In genomic region chr5:42412296-42412695, GRCm38 (mm10) we compare ENCODE assay signal across 8 mouse cellular contexts.
DNase-seq lines count a peak whose midpoint lies in the region; ATAC-seq and TF ChIP-seq lines count a peak whose summit lies in the region.
"Had no signal": no experiment of that assay in that cellular context is flagged by ENCODE, and none has a peak within 500 bp of the region (broad histone marks: within the 10 kb centered on the region; RNA-seq: fewer than 3 reads in every experiment).

No protein-coding gene starts in this region.

- no peaks in the 10 kb centered on the region for H3K9me3 ChIP-seq in kidney, embryonic 15.5 days (replicated peaks)
- no peaks in the 10 kb centered on the region for H3K9me3 ChIP-seq in G1E (replicated peaks)
- no peaks in the 10 kb centered on the region for H3K9me3 ChIP-seq in forebrain, embryonic 16.5 days (ENCODE audit: control insufficient read depth, low read length)
- H3K9me3 ChIP-seq: stomach, embryonic 15.5 days had no signal

- WGBS in kidney, embryonic 15.5 days: 18% methylated on average over 1 of the region's 1 CpGs
- 18% methylated on average over 1 of the region's 1 CpGs for WGBS in forebrain, embryonic 16.5 days

- H3K36me3 ChIP-seq in kidney, embryonic 15.5 days: no peaks in the 10 kb centered on the region
- no peaks in the 10 kb centered on the region for H3K36me3 ChIP-seq in G1E (replicated peaks)
- no peaks in the 10 kb centered on the region for H3K36me3 ChIP-seq in forebrain, embryonic 16.5 days (ENCODE audit: control insufficient read depth, insufficient read depth)
- H3K36me3 ChIP-seq: stomach, embryonic 15.5 days had no signal

- H3K4me2 ChIP-seq in kidney, embryonic 15.5 days: no peak overlapping the region
- H3K4me2 ChIP-seq in forebrain, embryonic 16.5 days (ENCODE audit: low read length): no peak overlapping the region
- H3K4me2 ChIP-seq: stomach, embryonic 15.5 days had no signal

- no peak for TF ChIP-seq CTCF in G1E (IDR thresholded peaks at IDR 0.05; ENCODE audit: low read depth, low read length)

- peak; percentile 4 to 5 for DNase-seq in kidney, postnatal 36 days
- DNase-seq in A20 (ENCODE audit: low read depth, low spot score) (peak; percentile 4), G1E (ENCODE audit: low spot score) (no peak)
- no peak for DNase-seq in yolk sac, embryonic 10.5 days (ENCODE audit: low spot score)
- no peak for DNase-seq in layer of hippocampus, postnatal 36 days

- no peak for ATAC-seq in kidney, embryonic 15.5 days (replicated peaks; ENCODE audit: low FRiP score)
- peak; percentile 54; the same call in 1 of the 2 replicates for ATAC-seq in G1E (ENCODE audit: extremely low read depth, insufficient number of reproducible peaks, low FRiP score, poor library complexity, severe bottlenecking)
- peak; percentile 63; the same call in 1 of the 2 replicates for ATAC-seq in forebrain, embryonic 16.5 days

- no peaks in the 10 kb centered on the region for H3K27me3 ChIP-seq in kidney, embryonic 15.5 days
- no peaks in the 10 kb centered on the region for H3K27me3 ChIP-seq in G1E (ENCODE audit: insufficient read depth, low read length)
- H3K27me3 ChIP-seq in forebrain, embryonic 16.5 days (replicated peaks; ENCODE audit: control insufficient read depth, insufficient read depth, low read length): no peaks in the 10 kb centered on the region
- H3K27me3 ChIP-seq: stomach, embryonic 15.5 days had no signal

- no peak overlapping the region for H3K27ac ChIP-seq in kidney, embryonic 15.5 days
- no peak overlapping the region for H3K27ac ChIP-seq in forebrain, embryonic 16.5 days (ENCODE audit: low read length)
- H3K27ac ChIP-seq: stomach, embryonic 15.5 days had no signal

- no peaks in the 10 kb centered on the region for H3K4me1 ChIP-seq in kidney, embryonic 15.5 days
- no peaks in the 10 kb centered on the region for H3K4me1 ChIP-seq in G1E (ENCODE audit: insufficient read depth, low read depth, low read length)
- no peaks in the 10 kb centered on the region for H3K4me1 ChIP-seq in forebrain, embryonic 16.5 days (replicated peaks; ENCODE audit: control insufficient read depth, insufficient read depth, low read length)
- H3K4me1 ChIP-seq: stomach, embryonic 15.5 days had no signal

- H3K4me3 ChIP-seq in kidney, embryonic 15.5 days (replicated peaks): no peak overlapping the region
- H3K4me3 ChIP-seq in G1E (ENCODE audit: low read depth, low read length): no peak overlapping the region
- H3K4me3 ChIP-seq in forebrain, embryonic 16.5 days (replicated peaks; ENCODE audit: low read length): no peak overlapping the region
- H3K4me3 ChIP-seq: stomach, embryonic 15.5 days had no signal

- no peak overlapping the region for H3K9ac ChIP-seq in kidney, embryonic 15.5 days
- no peak overlapping the region for H3K9ac ChIP-seq in forebrain, embryonic 16.5 days (replicated peaks; ENCODE audit: low read depth, low read length)
- H3K9ac ChIP-seq: stomach, embryonic 15.5 days had no signal

Comparison
In these comparisons a context has a peak if more than half of its experiments do, and no peak if none do; other contexts are left out.
1. DNase-seq: peak in kidney, postnatal 36 days (2 of 2) and A20 (single experiment); none in G1E (single experiment), yolk sac, embryonic 10.5 days (single experiment) and layer of hippocampus, postnatal 36 days (0 of 2).